Mouse (Mus musculus): Measurements from ENCODE around the gene Brf1. TPM values are rescaled to one million over a fixed set of nuclear protein-coding genes. Genes with fewer than 3 reads are reported as not detected.

Brf1 gene
- polyA plus RNA-seq, 1 experiment from 2014 or later = 75.5 TPM

GRCm38 (mm10) chr12:112965783-112966182 lies 34.7 kb downstream of the Brf1 start:
- Histone ChIP-seq H3K27ac (no peak overlapping the region; the same call in 1 of the 2 replicates), H3K4me3 (no peak overlapping the region), H3K4me2 (replicated peaks) (no peak overlapping the region), H3K4me1 (no peaks in the 10 kb centered on the region), H3K36me3 (peaks cover 96% of the 10 kb centered on the region), H3K9me3 (replicated peaks) (no peaks in the 10 kb centered on the region), H3K27me3 (no peaks in the 10 kb centered on the region), H3K9ac (no peak overlapping the region)
- 95% methylated on average over 13 of the region's 13 CpGs for WGBS
- no peak for ATAC-seq (ENCODE audit: low FRiP score)

GRCm38 (mm10) chr12:112961872-112962271 lies 38.6 kb downstream of the Brf1 start:
- Histone ChIP-seq H3K27me3 (no peaks in the 10 kb centered on the region), H3K36me3 (peaks cover 78% of the 10 kb centered on the region), H3K4me1 (no peaks in the 10 kb centered on the region), H3K9me3 (replicated peaks) (no peaks in the 10 kb centered on the region), H3K4me3 (no peak overlapping the region), H3K27ac (no peak overlapping the region), H3K4me2 (replicated peaks) (no peak overlapping the region), H3K9ac (no peak overlapping the region)
- WGBS = 80% methylated on average over 5 of the region's 5 CpGs
- no peak for ATAC-seq (ENCODE audit: low FRiP score)

GRCm38 (mm10) chr12:112961428-112961827 lies 39.1 kb downstream of the Brf1 start:
- Histone ChIP-seq H3K4me2 (replicated peaks) (no peak overlapping the region), H3K27ac (no peak overlapping the region), H3K9ac (no peak overlapping the region), H3K4me3 (no peak overlapping the region), H3K9me3 (replicated peaks) (no peaks in the 10 kb centered on the region), H3K36me3 (peaks cover 74% of the 10 kb centered on the region), H3K27me3 (no peaks in the 10 kb centered on the region), H3K4me1 (no peaks in the 10 kb centered on the region)
- ATAC-seq (ENCODE audit: low FRiP score) = no peak
- 87% methylated on average over 7 of the region's 7 CpGs for WGBS

- H3K9ac ChIP-seq = no peak overlapping the region
- WGBS = 85% methylated on average over 8 of the region's 8 CpGs
- no peak overlapping the region for H3K27ac ChIP-seq
- H3K4me2 ChIP-seq (replicated peaks) = no peak overlapping the region
- H3K9me3 ChIP-seq (replicated peaks) = no peaks in the 10 kb centered on the region
- no peak for ATAC-seq (ENCODE audit: low FRiP score)
- no peaks in the 10 kb centered on the region for H3K27me3 ChIP-seq
- no peak overlapping the region for H3K4me3 ChIP-seq
- H3K4me1 ChIP-seq = no peaks in the 10 kb centered on the region
- H3K36me3 ChIP-seq = peaks cover 55% of the 10 kb centered on the region
Observed at GRCm38 (mm10) chr12:112959421-112959820, 41.1 kb downstream of the Brf1 start.

- H3K4me3 ChIP-seq = no peak overlapping the region
- no peak overlapping the region for H3K4me2 ChIP-seq (replicated peaks)
- no peaks in the 10 kb centered on the region for H3K27me3 ChIP-seq
- no peak overlapping the region for H3K9ac ChIP-seq
- ATAC-seq (ENCODE audit: low FRiP score) = no peak
- no peaks in the 10 kb centered on the region for H3K4me1 ChIP-seq
- peaks cover 44% of the 10 kb centered on the region for H3K36me3 ChIP-seq
- 38% methylated on average over 4 of the region's 4 CpGs for WGBS
- H3K9me3 ChIP-seq (replicated peaks) = no peaks in the 10 kb centered on the region
- H3K27ac ChIP-seq = no peak overlapping the region
Observed at GRCm38 (mm10) chr12:112958303-112958702, 42.2 kb downstream of the Brf1 start.

- Histone ChIP-seq H3K4me2 (replicated peaks) (no peak overlapping the region), H3K9me3 (replicated peaks) (no peaks in the 10 kb centered on the region), H3K27ac (no peak overlapping the region; the same call in 1 of the 2 replicates), H3K36me3 (peaks cover 19% of the 10 kb centered on the region), H3K4me1 (peaks cover 10% of the 10 kb centered on the region), H3K4me3 (no peak overlapping the region), H3K27me3 (no peaks in the 10 kb centered on the region), H3K9ac (no peak overlapping the region)
- 39% methylated on average over 4 of the region's 4 CpGs for WGBS
- ATAC-seq (ENCODE audit: low FRiP score) = peak; percentile 36
Observed at GRCm38 (mm10) chr12:112955800-112956199, 44.7 kb downstream of the Brf1 start.

- Histone ChIP-seq H3K27ac (no peak overlapping the region), H3K9ac (no peak overlapping the region), H3K4me3 (no peak overlapping the region), H3K4me1 (peaks cover 22% of the 10 kb centered on the region), H3K27me3 (no peaks in the 10 kb centered on the region), H3K9me3 (replicated peaks) (no peaks in the 10 kb centered on the region), H3K4me2 (replicated peaks) (no peak overlapping the region), H3K36me3 (no peaks in the 10 kb centered on the region)
- 81% methylated on average over 3 of the region's 3 CpGs for WGBS
- ATAC-seq (ENCODE audit: low FRiP score) = no peak
Observed at GRCm38 (mm10) chr12:112952926-112953565, 47.5 kb downstream of the Brf1 start.

GRCm38 (mm10) chr12:112952433-112952832 lies 48.1 kb downstream of the Brf1 start:
- no peak overlapping the region for H3K4me3 ChIP-seq
- peaks cover 22% of the 10 kb centered on the region for H3K4me1 ChIP-seq
- H3K27ac ChIP-seq = no peak overlapping the region
- H3K4me2 ChIP-seq (replicated peaks) = no peak overlapping the region
- no peak overlapping the region for H3K9ac ChIP-seq
- 70% methylated on average over 8 of the region's 8 CpGs for WGBS
- ATAC-seq (ENCODE audit: low FRiP score) = no peak
- H3K9me3 ChIP-seq (replicated peaks) = no peaks in the 10 kb centered on the region
- no peaks in the 10 kb centered on the region for H3K36me3 ChIP-seq
- H3K27me3 ChIP-seq = no peaks in the 10 kb centered on the region

GRCm38 (mm10) chr12:112951150-112951842 lies 49.2 kb downstream of the Brf1 start:
- H3K4me1 ChIP-seq = peaks cover 22% of the 10 kb centered on the region
- H3K27me3 ChIP-seq = no peaks in the 10 kb centered on the region
- peak overlapping the region; percentile 80 for H3K4me2 ChIP-seq (replicated peaks)
- H3K4me3 ChIP-seq = no peak overlapping the region
- ATAC-seq (ENCODE audit: low FRiP score) = no peak
- H3K27ac ChIP-seq = peak overlapping the region; percentile 93
- peak overlapping the region; percentile 86; the same call in 1 of the 2 replicates for H3K9ac ChIP-seq
- no peaks in the 10 kb centered on the region for H3K36me3 ChIP-seq
- 21% methylated on average over 7 of the region's 7 CpGs for WGBS
- no peaks in the 10 kb centered on the region for H3K9me3 ChIP-seq (replicated peaks)

- H3K27ac ChIP-seq = peak overlapping the region; percentile 93
- H3K4me1 ChIP-seq = peaks cover 22% of the 10 kb centered on the region
- peak overlapping the region; percentile 80 for H3K4me2 ChIP-seq (replicated peaks)
- 9% methylated on average over 6 of the region's 6 CpGs for WGBS
- H3K4me3 ChIP-seq = peak overlapping the region; percentile 59
- no peaks in the 10 kb centered on the region for H3K9me3 ChIP-seq (replicated peaks)
- no peaks in the 10 kb centered on the region for H3K27me3 ChIP-seq
- no peaks in the 10 kb centered on the region for H3K36me3 ChIP-seq
- peak; percentile 46 for ATAC-seq (ENCODE audit: low FRiP score)
- H3K9ac ChIP-seq = peak overlapping the region; percentile 86; the same call in 1 of the 2 replicates
Observed at GRCm38 (mm10) chr12:112950761-112951129, 49.8 kb downstream of the Brf1 start.

GRCm38 (mm10) chr12:112950040-112950760 lies 50.3 kb downstream of the Brf1 start:
- no peaks in the 10 kb centered on the region for H3K36me3 ChIP-seq
- WGBS = under 1% methylated on average over 58 of the region's 58 CpGs
- H3K4me1 ChIP-seq = peaks cover 22% of the 10 kb centered on the region
- no peaks in the 10 kb centered on the region for H3K9me3 ChIP-seq (replicated peaks)
- no peaks in the 10 kb centered on the region for H3K27me3 ChIP-seq
- peak; percentile 89 for ATAC-seq (ENCODE audit: low FRiP score)
- H3K9ac ChIP-seq = peak overlapping the region; percentile 86
- H3K27ac ChIP-seq = peak overlapping the region; percentile 93
- H3K4me3 ChIP-seq = peak overlapping the region; percentile 59
- H3K4me2 ChIP-seq (replicated peaks) = peak overlapping the region; percentile 80

GRCm38 (mm10) chr12:112947307-112947706 lies 53.2 kb downstream of the Brf1 start:
- Histone ChIP-seq H3K36me3 (no peaks in the 10 kb centered on the region), H3K9ac (no peak overlapping the region), H3K4me3 (no peak overlapping the region), H3K9me3 (replicated peaks) (no peaks in the 10 kb centered on the region), H3K4me1 (peaks cover 23% of the 10 kb centered on the region), H3K27me3 (no peaks in the 10 kb centered on the region), H3K4me2 (replicated peaks) (no peak overlapping the region), H3K27ac (no peak overlapping the region)
- WGBS = 24% methylated on average over 4 of the region's 4 CpGs
- ATAC-seq (ENCODE audit: low FRiP score) = no peak
